Mouse (Mus musculus) hindbrain, postnatal 0 days (tissue): Measurements from ENCODE around the gene Patl2. TPM values are rescaled to one million over a fixed set of nuclear protein-coding genes. Genes with fewer than 3 reads are reported as not detected.

Experiments used
- ATAC-seq: fragments of 200-750 bp; cut with Nextera tagmentation; 2 replicates; pipeline ENCODE4 v1.8.0; 2017; ENCODE audit warnings: mild to moderate bottlenecking, moderate TSS enrichment, moderate library complexity
- DNase-seq: peaks from one replicate; pipeline ENCODE4 v3.0.0-alpha.2; 2015; ENCODE audit warnings: low spot score
- H3K27ac ChIP-seq: fragments of 300-500 bp; sonication (generic); 2 replicates; pipeline ENCODE4 v1.5.1; 2014; ENCODE audit warnings: mild to moderate bottlenecking
- H3K27me3 ChIP-seq: fragments of 300-500 bp; sonication (generic); 2 replicates; pipeline ENCODE4 v1.6.1; 2014; ENCODE audit warnings: low read length, mixed read lengths; ENCODE audit not compliant: insufficient read depth
- H3K36me3 ChIP-seq: fragments of 300-500 bp; sonication (generic); 2 replicates; pipeline ENCODE4 v1.6.1; 2014; ENCODE audit warnings: low read length, mixed read lengths; ENCODE audit not compliant: insufficient read depth
- H3K4me1 ChIP-seq: fragments of 300-500 bp; sonication (generic); 2 replicates; pipeline ENCODE4 v1.6.1; 2014; ENCODE audit warnings: antibody characterized with exemption, low read length, mixed read lengths; ENCODE audit not compliant: insufficient read depth
- H3K4me2 ChIP-seq: fragments of 300-500 bp; sonication (generic); 2 replicates; pipeline ENCODE4 v1.6.1; 2014; ENCODE audit warnings: low read depth, mild to moderate bottlenecking, low read length, moderate library complexity, mixed read lengths
- H3K4me3 ChIP-seq: fragments of 300-500 bp; sonication (generic); 2 replicates; pipeline ENCODE4 v1.5.1; 2014; ENCODE audit warnings: low read length
- H3K9ac ChIP-seq: fragments of 300-500 bp; sonication (generic); replicated peaks from 2 replicates; pipeline ENCODE4 v1.6.1; 2014; ENCODE audit warnings: mild to moderate bottlenecking, low read length, moderate library complexity, mixed read lengths
- H3K9me3 ChIP-seq: fragments of 300-500 bp; sonication (generic); 2 replicates; pipeline ENCODE4 v1.6.1; 2016; ENCODE audit warnings: low read length, mixed read lengths
- CTCF ChIP-seq: IDR thresholded peaks from 2 replicates; pipeline ENCODE4 v1.5.1; 2016; ENCODE audit warnings: antibody characterized with exemption, control low read depth, low read depth
- WGBS: fragments of 180-500 bp; shearing (Covaris S2); extraction: QIAGEN DNeasy Blood & Tissue Kit; methylation state at CpG from one replicate; pipeline ENCODE4 v1.1.7; 2014; 5-methylcytosine and 5-hydroxymethylcytosine counted together
- polyA plus RNA-seq: library from polyadenylated mRNA; unstranded; fragments of >200 nt; fragmentation: Nextera tagmentation; extraction: Ambion mirVana; gene quantifications from 2 replicates; pipeline ENCODE4 v1.2.1, GENCODE M21; 2015
- total RNA-seq: library from RNA; depleted of rRNA; stranded (reverse); fragments of >200 nt; gene quantifications from 2 replicates; pipeline ENCODE4 v1.2.3, GENCODE M21; 2014

The Patl2 gene
- total and polyA plus RNA-seq, 2 experiments from 2014 or later: 0.09 TPM; not detected in 1

- no peaks in the 10 kb centered on the region for H3K9me3 ChIP-seq
- WGBS: 87% methylated on average over 7 of the region's 7 CpGs
- H3K4me1 ChIP-seq: no peaks in the 10 kb centered on the region
- ATAC-seq (no peak), DNase-seq (no peak)
- no peak overlapping the region for H3K4me2 ChIP-seq
- H3K4me3 ChIP-seq: no peak overlapping the region
- TF ChIP-seq CTCF: no peak
- no peak overlapping the region for H3K27ac ChIP-seq
- no peaks in the 10 kb centered on the region for H3K27me3 ChIP-seq
- no peak overlapping the region for H3K9ac ChIP-seq
- no peaks in the 10 kb centered on the region for H3K36me3 ChIP-seq
Observed at GRCm38 (mm10) chr2:122153681-122154365, 32.2 kb downstream of the Patl2 start.

GRCm38 (mm10) chr2:122152850-122153249, 33.1 kb downstream of the Patl2 start:
- 0 out of 2 replicates have a peak, but pooled peaks cover 3% of the 10 kb centered on the region for H3K4me1 ChIP-seq
- no peak overlapping the region for H3K4me3 ChIP-seq
- H3K27me3 ChIP-seq: no peaks in the 10 kb centered on the region
- no peak overlapping the region for H3K9ac ChIP-seq
- H3K4me2 ChIP-seq: no peak overlapping the region
- no peak for DNase-seq
- 85% methylated on average over 3 of the region's 3 CpGs for WGBS
- TF ChIP-seq CTCF: no peak
- no peaks in the 10 kb centered on the region for H3K9me3 ChIP-seq
- no peak overlapping the region for H3K27ac ChIP-seq
- ATAC-seq: no peak
- no peaks in the 10 kb centered on the region for H3K36me3 ChIP-seq

GRCm38 (mm10) chr2:122151221-122151620, 34.8 kb downstream of the Patl2 start:
- Histone ChIP-seq H3K36me3 (no peaks in the 10 kb centered on the region), H3K4me2 (no peak overlapping the region), H3K27ac (no peak overlapping the region), H3K27me3 (no peaks in the 10 kb centered on the region), H3K4me1 (0 out of 2 replicates have a peak, but pooled peaks cover 6% of the 10 kb centered on the region), H3K9ac (no peak overlapping the region), H3K4me3 (no peak overlapping the region), H3K9me3 (no peaks in the 10 kb centered on the region)
- no peak for TF ChIP-seq CTCF
- 94% methylated on average over 1 of the region's 1 CpGs for WGBS
- DNase-seq (no peak), ATAC-seq (no peak)

- ATAC-seq: no peak
- no peak for DNase-seq
- Histone ChIP-seq H3K27ac (no peak overlapping the region), H3K36me3 (no peaks in the 10 kb centered on the region), H3K9ac (no peak overlapping the region), H3K27me3 (no peaks in the 10 kb centered on the region), H3K9me3 (no peaks in the 10 kb centered on the region), H3K4me2 (no peak overlapping the region), H3K4me3 (no peak overlapping the region), H3K4me1 (0 out of 2 replicates have a peak, but pooled peaks cover 6% of the 10 kb centered on the region)
- WGBS: 86% methylated on average over 3 of the region's 3 CpGs
- TF ChIP-seq CTCF: no peak
Observed at GRCm38 (mm10) chr2:122149716-122150115, 36.3 kb downstream of the Patl2 start.

- H3K4me2 ChIP-seq: no peak overlapping the region
- WGBS: 93% methylated on average over 6 of the region's 6 CpGs
Observed at GRCm38 (mm10) chr2:122149316-122149715, 36.7 kb downstream of the Patl2 start.

GRCm38 (mm10) chr2:122148242-122148917, 37.6 kb downstream of the Patl2 start:
- Histone ChIP-seq H3K36me3 (no peaks in the 10 kb centered on the region), H3K9me3 (no peaks in the 10 kb centered on the region), H3K4me2 (peak overlapping the region; percentile 92), H3K4me1 (0 out of 2 replicates have a peak, but pooled peaks cover 6% of the 10 kb centered on the region), H3K4me3 (peak overlapping the region; percentile 70), H3K27me3 (no peaks in the 10 kb centered on the region), H3K27ac (peak overlapping the region; percentile 75; the same call in 1 of the 2 replicates), H3K9ac (peak overlapping the region; percentile 71)
- DNase-seq (peak; percentile 45), ATAC-seq (no peak)
- TF ChIP-seq CTCF: no peak
- WGBS: 24% methylated on average over 18 of the region's 18 CpGs

More at GRCm38 (mm10) chr2:122149316-122149715, 36.7 kb downstream of the Patl2 start:
- 0 out of 2 replicates have a peak, but pooled peaks cover 6% of the 10 kb centered on the region for H3K4me1 ChIP-seq
- no peak for DNase-seq
- H3K9ac ChIP-seq: no peak overlapping the region
- H3K4me3 ChIP-seq: no peak overlapping the region
- no peaks in the 10 kb centered on the region for H3K9me3 ChIP-seq
- H3K27ac ChIP-seq: no peak overlapping the region
- no peak for ATAC-seq
- TF ChIP-seq CTCF: no peak
- H3K27me3 ChIP-seq: no peaks in the 10 kb centered on the region
- no peaks in the 10 kb centered on the region for H3K36me3 ChIP-seq
